Mouse (Mus musculus) myocyte (in vitro differentiated cells): ENCODE measurements around the gene Chaf1a.

ENCODE experiments used
- CEBPB ChIP-seq: IDR thresholded peaks from 2 replicates; pipeline ENCODE4 v1.6.1; 2011; ENCODE audit warnings: mild to moderate bottlenecking, moderate library complexity; ENCODE audit not compliant: poor library complexity, insufficient read depth, severe bottlenecking
- E2F4 ChIP-seq: IDR thresholded peaks from one replicate; pipeline ENCODE4 v1.6.1; 2011; ENCODE audit warnings: mild to moderate bottlenecking, control low read depth, moderate library complexity; ENCODE audit not compliant: insufficient read depth
- MAX ChIP-seq: IDR thresholded peaks from one replicate; pipeline ENCODE4 v1.6.1; 2011; ENCODE audit warnings: low read depth, mild to moderate bottlenecking, control low read depth
- MYOD1 ChIP-seq, 3 experiments: IDR thresholded peaks; one replicate each; pipeline ENCODE4 v1.6.1; 2011; ENCODE audit warnings: control low read depth in 2 of 3, low read depth in 2 of 3, mild to moderate bottlenecking in 2 of 3, moderate library complexity in 1 of 3; ENCODE audit not compliant: insufficient read length in 2 of 3, control insufficient read depth in 1 of 3
- MYOG ChIP-seq, 3 experiments: IDR thresholded peaks; one replicate each; pipeline ENCODE4 v1.6.1; 2011; ENCODE audit warnings: control low read depth in 2 of 3, low read depth in 2 of 3, mild to moderate bottlenecking in 2 of 3; ENCODE audit not compliant: insufficient read length in 2 of 3, control insufficient read depth in 1 of 3, insufficient read depth in 1 of 3
- POLR2A ChIP-seq: IDR thresholded peaks from one replicate; pipeline ENCODE4 v1.6.1; 2011; ENCODE audit warnings: low read depth, mild to moderate bottlenecking, control low read depth, moderate library complexity; ENCODE audit not compliant: insufficient read length
- POLR2AphosphoS2 ChIP-seq: IDR thresholded peaks from one replicate; pipeline ENCODE4 v1.6.1; 2011; ENCODE audit warnings: low read depth, control low read depth; ENCODE audit not compliant: insufficient read length
- REST ChIP-seq: IDR thresholded peaks from one replicate; pipeline ENCODE4 v1.6.1; 2011; ENCODE audit warnings: mild to moderate bottlenecking, control low read depth, moderate library complexity; ENCODE audit not compliant: insufficient read depth, insufficient read length
- SRF ChIP-seq: IDR thresholded peaks from one replicate; pipeline ENCODE4 v1.6.1; 2011; ENCODE audit warnings: low read depth; ENCODE audit not compliant: control insufficient read depth, insufficient read length
- TCF12 ChIP-seq: IDR thresholded peaks from one replicate; pipeline ENCODE4 v1.6.1; 2011; ENCODE audit warnings: mild to moderate bottlenecking, control low read depth; ENCODE audit not compliant: poor library complexity, insufficient read depth, severe bottlenecking
- USF1 ChIP-seq: IDR thresholded peaks from one replicate; pipeline ENCODE4 v1.6.1; 2011; ENCODE audit warnings: low read depth, mild to moderate bottlenecking, control low read depth, moderate library complexity

DNA sequence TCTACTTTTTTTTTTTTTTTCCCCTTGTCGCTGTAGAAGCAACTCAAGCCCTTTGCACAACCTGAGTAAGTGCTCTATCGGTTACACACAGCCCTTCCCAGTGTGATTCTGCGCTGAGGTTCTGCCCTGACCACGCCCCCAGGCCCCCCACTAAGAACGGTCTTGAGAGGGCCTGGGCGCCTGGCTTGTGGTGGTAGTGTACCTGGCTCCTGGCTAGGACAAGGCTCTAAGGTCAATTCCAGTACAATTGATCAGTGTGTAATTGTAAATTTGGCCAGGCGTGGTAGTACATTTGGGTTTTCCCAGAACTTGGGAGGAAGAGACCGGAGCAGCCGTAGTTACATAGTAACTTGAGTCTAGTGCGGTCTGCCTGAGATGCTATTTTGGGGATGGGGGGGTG is 33.3 kb upstream of the Chaf1a start:
- no peak for TF ChIP-seq SRF
- TF ChIP-seq POLR2A = no peak
- TF ChIP-seq CEBPB = no peak
- TF ChIP-seq POLR2AphosphoS2 = no peak
- no peak for TF ChIP-seq USF1
- no peak for TF ChIP-seq TCF12
- TF ChIP-seq MYOG (IDR thresholded peaks at IDR 0.05; ENCODE audit: control insufficient read depth in 1 of 3, insufficient read depth in 1 of 3, insufficient read length in 2 of 3, low read depth in 2 of 3) = no peak
- no peak for TF ChIP-seq E2F4
- no peak for TF ChIP-seq MYOD1 (IDR thresholded peaks at IDR 0.05; ENCODE audit: control insufficient read depth in 1 of 3, insufficient read length in 2 of 3, low read depth in 2 of 3)
- no peak for TF ChIP-seq MAX
- no peak for TF ChIP-seq REST
